Mouse (Mus musculus): ENCODE results near the gene Ccdc124.

Ccdc124 gene
- long read RNA-seq, experiment 1, transcript Ccdc124-201 (5 exons, 1,356 nt) = major isoform, 41 of 59 reads
- long read RNA-seq, experiment 1, partial matches to known transcripts = 17 of 59 reads
- long read RNA-seq, experiment 1, other reads (novel, unspliced or antisense) = 1 of 59 reads
- long read RNA-seq, experiment 2, transcript Ccdc124-201 (5 exons, 1,356 nt) = major isoform, 68 of 94 reads
- long read RNA-seq, experiment 2, partial matches to known transcripts = 23 of 94 reads
- long read RNA-seq, experiment 2, other reads (novel, unspliced or antisense) = 3 of 94 reads

- intact Hi-C loops (cut with DNase I) = no loop called here
Observed at GRCm38 (mm10) chr8:70873364-70873985, at the start of gene Ccdc124. Gene Ccdc124, minus strand, starts transcription at chr8:70873935.

- intact Hi-C loops (cut with DNase I) = no loop called here
Observed at GRCm38 (mm10) chr8:70920049-70920922, 46.6 kb upstream of the Ccdc124 start.

- intact Hi-C loops (cut with DNase I) = no loop called here
Observed at GRCm38 (mm10) chr8:70914704-70915103, 41.0 kb upstream of the Ccdc124 start.

- intact Hi-C loops (cut with DNase I) = no loop called here
Observed at GRCm38 (mm10) chr8:70913523-70913922, 39.8 kb upstream of the Ccdc124 start.

- intact Hi-C loops (cut with DNase I) = no loop called here
Observed at GRCm38 (mm10) chr8:70912955-70913354, 39.2 kb upstream of the Ccdc124 start.

- intact Hi-C loops (cut with DNase I) = no loop called here
Observed at GRCm38 (mm10) chr8:70911596-70911995, 37.9 kb upstream of the Ccdc124 start.

GRCm38 (mm10) chr8:70907518-70907917 is 33.8 kb upstream of the Ccdc124 start:
- intact Hi-C loops (cut with DNase I) = loop anchor here (10.0 kb wide), 1 partner anchor 297 kb away; no protein-coding TSS in a partner anchor

GRCm38 (mm10) chr8:70905831-70906736 is 32.3 kb upstream of the Ccdc124 start, which contains the start of gene Map1s:
Gene Map1s, plus strand, starts transcription at chr8:70905932.
- intact Hi-C loops (cut with DNase I) = loop anchor here (10.0 kb wide), 1 partner anchor 299 kb away; no protein-coding TSS in a partner anchor

GRCm38 (mm10) chr8:70905463-70905830 is 31.7 kb upstream of the Ccdc124 start:
- intact Hi-C loops (cut with DNase I) = loop anchor here (10.0 kb wide), 1 partner anchor 299 kb away; no protein-coding TSS in a partner anchor

- intact Hi-C loops (cut with DNase I) = loop anchor here (10.0 kb wide), 1 partner anchor 300 kb away; no protein-coding TSS in a partner anchor
Observed at GRCm38 (mm10) chr8:70904532-70904931, 30.8 kb upstream of the Ccdc124 start.

GRCm38 (mm10) chr8:70903582-70903981 is 29.8 kb upstream of the Ccdc124 start:
- intact Hi-C loops (cut with DNase I) = loop anchor here (10.0 kb wide), 1 partner anchor 301 kb away; no protein-coding TSS in a partner anchor

GRCm38 (mm10) chr8:70903112-70903511 is 29.4 kb upstream of the Ccdc124 start:
- intact Hi-C loops (cut with DNase I) = loop anchor here (10.0 kb wide), 1 partner anchor 302 kb away; no protein-coding TSS in a partner anchor

GRCm38 (mm10) chr8:70902211-70902610 is 28.5 kb upstream of the Ccdc124 start:
- intact Hi-C loops (cut with DNase I) = loop anchor here (10.0 kb wide), 1 partner anchor 303 kb away; no protein-coding TSS in a partner anchor

- intact Hi-C loops (cut with DNase I) = loop anchor here (10.0 kb wide), 1 partner anchor 304 kb away; no protein-coding TSS in a partner anchor
Observed at GRCm38 (mm10) chr8:70900872-70901387, 27.2 kb upstream of the Ccdc124 start.

GRCm38 (mm10) chr8:70899226-70899625 is 25.5 kb upstream of the Ccdc124 start:
- intact Hi-C loops (cut with DNase I) = no loop called here

GRCm38 (mm10) chr8:70898661-70899198 is 25.0 kb upstream of the Ccdc124 start:
- intact Hi-C loops (cut with DNase I) = no loop called here

- intact Hi-C loops (cut with DNase I) = no loop called here
Observed at GRCm38 (mm10) chr8:70897681-70898413, 24.1 kb upstream of the Ccdc124 start.

- intact Hi-C loops (cut with DNase I) = no loop called here
Observed at GRCm38 (mm10) chr8:70897021-70897680, 23.4 kb upstream of the Ccdc124 start, which contains the start of gene Rpl18a. Gene Rpl18a, minus strand, starts transcription at chr8:70897412.

Measured in adrenal gland (tissue).